Mouse (Mus musculus) colon, adult 2 months (tissue): ENCODE data around the gene Gm21095. TPM values are rescaled to one million over a fixed set of nuclear protein-coding genes. Genes with fewer than 3 reads are reported as not detected.

Experiments used
- polyA plus RNA-seq: library from polyadenylated mRNA; depleted of rRNA; stranded (reverse); fragments of >200 nt; gene quantifications from 2 replicates; pipeline ENCODE4 v1.2.3, GENCODE M21; 2012; rRNA removed

Gm21095 gene
- not detected in 2 replicates for polyA plus RNA-seq

GRCm38 (mm10) chrY:84096979-84097378 lies at the start of gene Gm21095:
Gene Gm21095 (plus strand): TSS chrY:84097279.

